Mouse (Mus musculus) erythroblast, embryonic 14.5 days (primary cell): Measurements from ENCODE around the gene Wdr83.

ENCODE experiments used
- GATA1 ChIP-seq: IDR thresholded peaks from 2 replicates; pipeline ENCODE4 v1.6.1; 2012; ENCODE audit warnings: low read length, inconsistent platforms, mixed read lengths
- TAL1 ChIP-seq: IDR thresholded peaks from 3 replicates; pipeline ENCODE4 v1.6.1; 2012; ENCODE audit warnings: low read length, inconsistent platforms, mixed read lengths

DNA sequence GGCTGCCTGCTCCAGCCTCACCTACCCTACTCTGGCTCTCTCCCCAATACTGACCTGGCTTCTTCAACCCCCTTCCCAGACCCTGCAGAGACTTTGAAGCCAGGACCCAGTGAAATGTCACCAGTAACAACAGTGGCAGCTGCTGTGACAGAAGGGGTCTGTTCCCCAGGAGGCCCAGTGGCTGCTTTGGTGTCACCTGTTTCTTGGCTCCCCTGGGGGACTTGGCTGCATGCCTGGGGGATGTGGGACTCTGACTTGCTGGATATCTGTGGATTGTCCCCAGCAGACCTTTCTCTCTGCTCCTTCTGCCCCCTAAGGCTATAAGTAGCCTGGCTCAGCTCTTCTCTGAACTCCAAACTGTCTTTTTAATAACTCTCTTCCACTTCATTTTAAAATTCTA is 13.1 kb downstream of the Wdr83 start, which contains the start of gene Gm5741:
- TF ChIP-seq TAL1 (no peak), GATA1 (no peak)
